Mouse (Mus musculus) neural tube, embryonic 15.5 days (tissue): ENCODE measurements at regions not wholly inside any gene's neighbourhood (a gene's known extent, or its start where the extent isn't known, plus 50 kb on each side); places are given as distances from the start of the nearest gene placed in this dataset. TPM values are rescaled to one million over a fixed set of nuclear protein-coding genes. Genes with fewer than 3 reads are reported as not detected.

Source experiments
- ATAC-seq: fragments of 200-750 bp; cut with Nextera tagmentation; 2 replicates; pipeline ENCODE4 v1.8.0; 2017; ENCODE audit warnings: mild to moderate bottlenecking, moderate TSS enrichment, moderate library complexity; ENCODE audit not compliant: low FRiP score
- H3K27ac ChIP-seq: fragments of 300-500 bp; sonication (generic); replicated peaks from 2 replicates; pipeline ENCODE4 v1.5.1; 2015; ENCODE audit warnings: mild to moderate bottlenecking, inconsistent platforms
- H3K27me3 ChIP-seq: fragments of 300-500 bp; sonication (generic); replicated peaks from 2 replicates; pipeline ENCODE4 v1.6.1; 2015; ENCODE audit warnings: inconsistent platforms
- H3K36me3 ChIP-seq: fragments of 300-500 bp; sonication (generic); 2 replicates; pipeline ENCODE4 v1.6.1; 2015; ENCODE audit warnings: inconsistent platforms
- H3K4me1 ChIP-seq: fragments of 300-500 bp; sonication (generic); 2 replicates; pipeline ENCODE4 v1.6.1; 2015; ENCODE audit warnings: inconsistent platforms
- H3K4me2 ChIP-seq: fragments of 300-500 bp; sonication (generic); 2 replicates; pipeline ENCODE4 v1.6.1; 2015; ENCODE audit warnings: inconsistent platforms, mild to moderate bottlenecking, moderate library complexity
- H3K4me3 ChIP-seq: fragments of 300-500 bp; sonication (generic); replicated peaks from 2 replicates; pipeline ENCODE4 v1.5.1; 2015; ENCODE audit warnings: mild to moderate bottlenecking, inconsistent platforms
- H3K9ac ChIP-seq: fragments of 300-500 bp; sonication (generic); replicated peaks from 2 replicates; pipeline ENCODE4 v1.6.1; 2015; ENCODE audit warnings: mild to moderate bottlenecking, inconsistent platforms
- H3K9me3 ChIP-seq: fragments of 300-500 bp; sonication (generic); replicated peaks from 2 replicates; pipeline ENCODE4 v1.6.1; 2016; ENCODE audit warnings: inconsistent platforms
- WGBS: fragments of 180-500 bp; shearing (Covaris S2); methylation state at CpG from one replicate; pipeline ENCODE4 v1.1.7; 2015; ENCODE audit warnings: mixed read lengths; 5-methylcytosine and 5-hydroxymethylcytosine counted together
- microRNA-seq: library from miRNA; unstranded; fragments of <30 nt; microRNA quantifications from one replicate; pipeline ENCODE4, GENCODE M21; 2017

DNA sequence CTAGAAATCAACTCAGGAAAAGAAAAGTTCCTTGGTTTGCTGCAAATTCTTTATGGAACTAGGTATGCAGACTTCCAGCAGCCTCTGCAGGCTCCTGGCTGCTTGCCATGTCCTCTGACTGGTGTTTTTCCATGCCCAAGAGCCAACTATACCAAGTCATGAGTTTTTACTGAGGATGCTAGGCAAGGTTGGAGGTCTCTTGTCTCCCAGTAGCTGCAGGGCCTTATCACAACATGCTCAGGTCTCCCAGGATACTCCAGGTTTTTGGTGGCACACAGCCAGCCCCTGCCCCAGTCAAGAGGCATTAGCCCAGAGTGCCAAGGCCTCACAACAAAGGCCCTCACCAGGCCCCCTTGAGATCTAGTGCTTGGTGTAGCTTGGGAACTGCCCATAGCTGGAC, 409.3 kb upstream of the Fat1 start:
- H3K36me3 ChIP-seq, result no peaks in the 10 kb centered on the region
- H3K27me3 ChIP-seq, result no peaks in the 10 kb centered on the region
- H3K4me1 ChIP-seq, result no peaks in the 10 kb centered on the region

DNA sequence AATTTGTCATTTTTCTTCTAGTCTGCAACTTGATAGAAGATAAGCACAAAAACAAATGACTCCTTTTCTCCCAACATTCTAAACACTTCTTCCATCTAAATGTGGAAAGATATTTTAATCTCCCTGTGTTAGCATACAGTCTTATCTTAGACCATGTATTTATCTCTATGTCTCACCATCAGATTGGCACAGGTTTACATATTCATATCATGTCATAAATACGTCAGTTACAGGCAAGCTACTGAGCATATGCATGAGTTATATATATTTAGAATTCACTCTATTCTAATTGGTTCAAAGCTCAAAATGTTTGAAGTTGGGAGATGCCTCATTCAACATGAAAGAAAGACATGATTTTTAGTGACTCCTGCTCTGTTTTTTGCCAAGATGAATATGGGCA, 405.6 kb upstream of the Fat1 start:
- no peak overlapping the region for H3K4me2 ChIP-seq

More for the DNA sequence above, 409.3 kb upstream of the Fat1 start:
- Histone ChIP-seq H3K9ac (no peak overlapping the region), H3K9me3 (no peaks in the 10 kb centered on the region), H3K27ac (no peak overlapping the region), H3K4me3 (no peak overlapping the region), H3K4me2 (no peak overlapping the region)
- no peak for ATAC-seq

DNA sequence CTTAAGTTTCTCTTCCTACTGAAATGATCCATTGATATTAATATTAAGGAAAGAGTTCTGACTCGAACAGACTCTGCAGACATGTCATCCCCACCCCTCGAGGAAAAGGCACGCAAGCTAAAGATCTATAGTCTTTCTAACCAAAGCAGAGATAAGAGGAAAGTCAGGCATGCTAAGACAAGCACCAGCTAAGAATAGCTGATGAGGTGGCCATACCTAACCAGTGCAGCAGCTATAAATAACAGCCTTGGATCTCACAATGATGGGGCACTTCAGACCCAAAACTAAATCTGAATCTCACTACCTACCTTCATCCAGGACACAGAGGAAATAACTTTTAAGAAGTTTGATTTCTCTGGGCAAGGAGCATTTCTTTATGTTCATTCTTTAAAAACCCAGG, 386.4 kb upstream of the Fat1 start:
- Histone ChIP-seq H3K9me3 (no peaks in the 10 kb centered on the region), H3K4me1 (no peaks in the 10 kb centered on the region), H3K27ac (no peak overlapping the region), H3K27me3 (no peaks in the 10 kb centered on the region), H3K36me3 (no peaks in the 10 kb centered on the region), H3K4me2 (no peak overlapping the region), H3K4me3 (no peak overlapping the region), H3K9ac (no peak overlapping the region)
- whole genome bisulfite sequencing, result 90% methylated on average over 3 of the region's 3 CpGs
- no peak for ATAC-seq

More for the DNA sequence above, 405.6 kb upstream of the Fat1 start:
- no peak overlapping the region for H3K27ac ChIP-seq
- no peaks in the 10 kb centered on the region for H3K36me3 ChIP-seq
- 84% methylated on average over 1 of the region's 1 CpGs for WGBS
- ATAC-seq, result no peak
- no peaks in the 10 kb centered on the region for H3K27me3 ChIP-seq
- H3K4me1 ChIP-seq, result no peaks in the 10 kb centered on the region
- H3K4me3 ChIP-seq, result no peak overlapping the region
- no peak overlapping the region for H3K9ac ChIP-seq
- H3K9me3 ChIP-seq, result no peaks in the 10 kb centered on the region

GRCm38 (mm10) chr8:44559161-44559560, 376.1 kb upstream of the Fat1 start:
- no peaks in the 10 kb centered on the region for H3K27me3 ChIP-seq
- WGBS, result 71% methylated on average over 9 of the region's 9 CpGs
- ATAC-seq, result no peak

DNA sequence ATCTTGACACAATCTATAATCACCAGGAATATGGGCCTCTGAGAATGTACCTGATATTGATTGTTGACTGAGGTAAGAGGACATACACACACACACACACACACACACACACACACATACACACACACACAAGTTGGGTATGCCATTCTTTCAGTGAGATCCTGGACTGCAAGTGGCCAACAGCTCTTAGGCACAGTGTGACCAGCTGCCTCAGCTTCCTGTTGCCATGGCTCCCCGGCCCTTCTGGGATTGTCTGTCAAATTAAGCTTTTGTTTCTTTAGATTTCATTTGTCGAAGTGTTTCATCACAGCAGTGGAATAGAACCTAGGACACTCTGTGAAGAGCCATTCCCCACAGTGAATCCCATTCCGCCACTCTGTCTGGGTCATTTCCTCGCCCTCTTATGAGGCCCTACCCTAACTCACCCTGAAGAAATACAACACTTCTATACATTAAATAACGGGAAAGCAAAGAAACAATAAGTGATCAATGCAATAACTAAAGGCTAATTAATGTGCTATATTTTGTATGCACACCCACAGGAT, 358.9 kb upstream of the Fat1 start:
- Histone ChIP-seq H3K36me3 (no peaks in the 10 kb centered on the region), H3K9me3 (no peaks in the 10 kb centered on the region), H3K9ac (no peak overlapping the region), H3K4me2 (no peak overlapping the region), H3K27me3 (no peaks in the 10 kb centered on the region), H3K27ac (no peak overlapping the region), H3K4me1 (no peaks in the 10 kb centered on the region), H3K4me3 (no peak overlapping the region)
- ATAC-seq, result no peak
- 38% methylated on average over 5 of the region's 5 CpGs for WGBS

More at GRCm38 (mm10) chr8:44559161-44559560, 376.1 kb upstream of the Fat1 start:
- Histone ChIP-seq H3K36me3 (no peaks in the 10 kb centered on the region), H3K9me3 (no peaks in the 10 kb centered on the region), H3K4me3 (no peak overlapping the region), H3K4me1 (no peaks in the 10 kb centered on the region), H3K9ac (no peak overlapping the region), H3K27ac (no peak overlapping the region), H3K4me2 (no peak overlapping the region)

DNA sequence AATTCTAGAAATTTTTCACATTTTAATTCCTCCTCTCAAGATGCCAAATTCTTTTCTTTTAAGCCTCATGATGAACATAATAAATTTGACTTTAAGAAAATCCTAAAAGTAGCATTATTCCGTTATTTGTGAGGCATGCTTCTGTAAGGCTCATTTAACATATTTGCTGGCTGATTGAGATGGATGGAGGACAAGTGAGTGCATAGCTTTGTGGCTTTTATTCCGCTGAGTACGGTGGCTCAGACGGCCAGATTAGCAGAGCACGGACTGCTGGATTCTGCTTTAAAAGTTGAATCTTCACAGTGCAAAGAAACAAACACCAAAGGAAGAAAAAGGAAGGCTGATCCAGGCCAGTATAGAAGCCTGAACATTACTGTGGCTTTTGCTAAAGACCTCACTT, 358.3 kb upstream of the Fat1 start:
- Histone ChIP-seq H3K27ac (no peak overlapping the region), H3K4me3 (no peak overlapping the region), H3K4me1 (no peaks in the 10 kb centered on the region), H3K36me3 (no peaks in the 10 kb centered on the region), H3K9me3 (no peaks in the 10 kb centered on the region), H3K9ac (no peak overlapping the region), H3K4me2 (no peak overlapping the region), H3K27me3 (no peaks in the 10 kb centered on the region)
- ATAC-seq, result no peak
- 21% methylated on average over 5 of the region's 5 CpGs for WGBS

Small RNA genes lying in the stretch of these regions (microRNA-seq; reads per million reads assigned to microRNA genes)
- not detected for gene Gm26241
